Mouse (Mus musculus) stomach, postnatal 0 days (tissue): ENCODE measurements around the gene Castor2.

Source experiments
- CTCF ChIP-seq: IDR thresholded peaks from 2 replicates; pipeline ENCODE4 v1.5.1; 2016; ENCODE audit warnings: antibody characterized with exemption, low read depth, mild to moderate bottlenecking, moderate library complexity
- EP300 ChIP-seq: optimal IDR thresholded peaks from 2 replicates; pipeline ENCODE3; 2016; ENCODE audit warnings: antibody characterized with exemption

GRCm38 (mm10) chr5:134058793-134059352 lies 40.6 kb upstream of the Castor2 start:
- TF ChIP-seq CTCF (no peak), EP300 (no peak)
